Mouse (Mus musculus): ENCODE results near the gene Hmga1b. TPM values are rescaled to one million over a fixed set of nuclear protein-coding genes. Genes with fewer than 3 reads are reported as not detected.
A peak's percentile ranks its signal among the peaks of the same experiment; 100 is the strongest.
"Not testable (repeated sequence)": the region's sequence is repeated elsewhere in the genome, so short reads cannot be mapped to it uniquely, and the experiment has no call there.

Hmga1b gene
- polyA plus RNA-seq, 1 experiment from 2014 or later: 3.7 TPM

GRCm38 (mm10) chr11:120783426-120784063 lies 21.0 kb downstream of the Hmga1b start:
- no peak for DNase-seq (ENCODE audit: low spot score)
- peak; percentile 9; the same call in 1 of the 2 replicates for ATAC-seq
- WGBS: 4% methylated on average over 31 of the region's 42 CpGs

GRCm38 (mm10) chr11:120784064-120784791 lies 21.6 kb downstream of the Hmga1b start, which contains the start of the genes Rfng and Gps1:
Gene Rfng, minus strand, starts transcription at chr11:120784207.
Gene Gps1, plus strand, starts transcription at chr11:120784272.
- peaks cover 12% of the 10 kb centered on the region; the same call in 1 of the 2 replicates for H3K36me3 ChIP-seq (ENCODE audit: insufficient read depth, low read length)
- H3K4me2 ChIP-seq (replicated peaks; ENCODE audit: low read depth, low read length): peak within 1 kb of the TSS; percentile 99
- peak within 1 kb of the TSS; percentile 82 for H3K27ac ChIP-seq (ENCODE audit: low read length)
- peak within 1 kb of the TSS; percentile 80 for H3K4me3 ChIP-seq (ENCODE audit: low read depth, low read length)
- DNase-seq (ENCODE audit: low spot score) (peak; percentile 92), ATAC-seq (peak; percentile 88)
- TF ChIP-seq EP300 (IDR thresholded peaks at IDR 0.05) (no peak), CTCF (IDR thresholded peaks at IDR 0.05) (no peak)
- no peaks in the 10 kb centered on the region for H3K9me3 ChIP-seq (ENCODE audit: low read length)
- under 1% methylated on average over 71 of the region's 107 CpGs for WGBS
- peaks cover 13% of the 10 kb centered on the region; the same call in 1 of the 2 replicates for H3K4me1 ChIP-seq (ENCODE audit: insufficient read depth, low read depth, low read length)
- H3K27me3 ChIP-seq (replicated peaks; ENCODE audit: insufficient read depth, low read length): no peaks in the 10 kb centered on the region
- peak within 1 kb of the TSS; percentile 84 for H3K9ac ChIP-seq (replicated peaks; ENCODE audit: low read depth)

More at GRCm38 (mm10) chr11:120783426-120784063, 21.0 kb downstream of the Hmga1b start:
- TF ChIP-seq CTCF (IDR thresholded peaks at IDR 0.05): no peak
- no peak for TF ChIP-seq EP300 (IDR thresholded peaks at IDR 0.05)
- 0 out of 2 replicates have a peak, but pooled peaks cover 10% of the 10 kb centered on the region for H3K36me3 ChIP-seq (ENCODE audit: insufficient read depth, low read length)
- H3K27me3 ChIP-seq (replicated peaks; ENCODE audit: insufficient read depth, low read length): no peaks in the 10 kb centered on the region
- peak overlapping the region; percentile 99 for H3K4me2 ChIP-seq (replicated peaks; ENCODE audit: low read depth, low read length)
- peaks cover 13% of the 10 kb centered on the region; the same call in 1 of the 2 replicates for H3K4me1 ChIP-seq (ENCODE audit: insufficient read depth, low read depth, low read length)
- H3K9me3 ChIP-seq (ENCODE audit: low read length): no peaks in the 10 kb centered on the region
- peak overlapping the region; percentile 80 for H3K4me3 ChIP-seq (ENCODE audit: low read depth, low read length)
- H3K27ac ChIP-seq (ENCODE audit: low read length): peak overlapping the region; percentile 82
- peak overlapping the region; percentile 84 for H3K9ac ChIP-seq (replicated peaks; ENCODE audit: low read depth)

GRCm38 (mm10) chr11:120785145-120785544 lies 22.6 kb downstream of the Hmga1b start:
- no peaks in the 10 kb centered on the region for H3K9me3 ChIP-seq (ENCODE audit: low read length)
- H3K4me2 ChIP-seq (replicated peaks; ENCODE audit: low read depth, low read length): peak overlapping the region; percentile 99
- no peaks in the 10 kb centered on the region for H3K27me3 ChIP-seq (replicated peaks; ENCODE audit: insufficient read depth, low read length)
- peak overlapping the region; percentile 82; the same call in 1 of the 2 replicates for H3K27ac ChIP-seq (ENCODE audit: low read length)
- DNase-seq (ENCODE audit: low spot score) (no peak), ATAC-seq (no peak)
- H3K4me3 ChIP-seq (ENCODE audit: low read depth, low read length): peak overlapping the region; percentile 80
- H3K36me3 ChIP-seq (ENCODE audit: insufficient read depth, low read length): peaks cover 17% of the 10 kb centered on the region; the same call in 1 of the 2 replicates
- peak overlapping the region; percentile 84 for H3K9ac ChIP-seq (replicated peaks; ENCODE audit: low read depth)
- TF ChIP-seq CTCF (IDR thresholded peaks at IDR 0.05) (no peak), EP300 (IDR thresholded peaks at IDR 0.05) (no peak)
- 29% methylated on average over 9 of the region's 9 CpGs for WGBS
- peaks cover 13% of the 10 kb centered on the region; the same call in 1 of the 2 replicates for H3K4me1 ChIP-seq (ENCODE audit: insufficient read depth, low read depth, low read length)

GRCm38 (mm10) chr11:120788460-120788859 lies 25.9 kb downstream of the Hmga1b start:
- peaks cover 42% of the 10 kb centered on the region; the same call in 1 of the 2 replicates for H3K36me3 ChIP-seq (ENCODE audit: insufficient read depth, low read length)
- not testable (repeated sequence) for H3K9ac ChIP-seq (replicated peaks; ENCODE audit: low read depth)

GRCm38 (mm10) chr11:120789355-120789754 lies 26.8 kb downstream of the Hmga1b start:
- no peak for TF ChIP-seq EP300 (IDR thresholded peaks at IDR 0.05)
- no peak for TF ChIP-seq CTCF (IDR thresholded peaks at IDR 0.05)
- H3K4me2 ChIP-seq (replicated peaks; ENCODE audit: low read depth, low read length): no peak overlapping the region
- 86% methylated on average over 4 of the region's 4 CpGs for WGBS
- H3K4me3 ChIP-seq (ENCODE audit: low read depth, low read length): no peak overlapping the region
- no peaks in the 10 kb centered on the region for H3K9me3 ChIP-seq (ENCODE audit: low read length)
- no peak overlapping the region for H3K27ac ChIP-seq (ENCODE audit: low read length)
- H3K27me3 ChIP-seq (replicated peaks; ENCODE audit: insufficient read depth, low read length): no peaks in the 10 kb centered on the region
- H3K9ac ChIP-seq (replicated peaks; ENCODE audit: low read depth): no peak overlapping the region
- DNase-seq (ENCODE audit: low spot score): no peak
- peaks cover 47% of the 10 kb centered on the region; the same call in 1 of the 2 replicates for H3K36me3 ChIP-seq (ENCODE audit: insufficient read depth, low read length)
- ATAC-seq: no peak
- H3K4me1 ChIP-seq (ENCODE audit: insufficient read depth, low read depth, low read length): peaks cover 7% of the 10 kb centered on the region; the same call in 1 of the 2 replicates

More at GRCm38 (mm10) chr11:120788460-120788859, 25.9 kb downstream of the Hmga1b start:
- H3K27ac ChIP-seq (ENCODE audit: low read length); H3K4me3 ChIP-seq (ENCODE audit: low read depth, low read length); ATAC-seq; H3K9me3 ChIP-seq (ENCODE audit: low read length); H3K4me1 ChIP-seq (ENCODE audit: insufficient read depth, low read depth, low read length); DNase-seq (ENCODE audit: low spot score); H3K27me3 ChIP-seq (replicated peaks; ENCODE audit: insufficient read depth, low read length); H3K4me2 ChIP-seq (replicated peaks; ENCODE audit: low read depth, low read length): not testable (repeated sequence)
- WGBS: 83% methylated on average over 9 of the region's 10 CpGs

- 76% methylated on average over 3 of the region's 3 CpGs for WGBS
- peaks cover 47% of the 10 kb centered on the region; the same call in 1 of the 2 replicates for H3K36me3 ChIP-seq (ENCODE audit: insufficient read depth, low read length)
- H3K27me3 ChIP-seq (replicated peaks; ENCODE audit: insufficient read depth, low read length): no peaks in the 10 kb centered on the region
Measured at GRCm38 (mm10) chr11:120789810-120790209, 27.2 kb downstream of the Hmga1b start.

More at GRCm38 (mm10) chr11:120789810-120790209, 27.2 kb downstream of the Hmga1b start:
- no peak overlapping the region for H3K4me2 ChIP-seq (replicated peaks; ENCODE audit: low read depth, low read length)
- DNase-seq (ENCODE audit: low spot score) (no peak), ATAC-seq (no peak)
- TF ChIP-seq EP300 (IDR thresholded peaks at IDR 0.05) (no peak), CTCF (IDR thresholded peaks at IDR 0.05) (peak; percentile 32)
- peaks cover 6% of the 10 kb centered on the region; the same call in 1 of the 2 replicates for H3K4me1 ChIP-seq (ENCODE audit: insufficient read depth, low read depth, low read length)
- no peak overlapping the region for H3K27ac ChIP-seq (ENCODE audit: low read length)
- no peaks in the 10 kb centered on the region for H3K9me3 ChIP-seq (ENCODE audit: low read length)
- H3K9ac ChIP-seq (replicated peaks; ENCODE audit: low read depth): no peak overlapping the region
- H3K4me3 ChIP-seq (ENCODE audit: low read depth, low read length): no peak overlapping the region
